17 mouse cellular contexts compared by ENCODE assay signal in the genomic region with DNA sequence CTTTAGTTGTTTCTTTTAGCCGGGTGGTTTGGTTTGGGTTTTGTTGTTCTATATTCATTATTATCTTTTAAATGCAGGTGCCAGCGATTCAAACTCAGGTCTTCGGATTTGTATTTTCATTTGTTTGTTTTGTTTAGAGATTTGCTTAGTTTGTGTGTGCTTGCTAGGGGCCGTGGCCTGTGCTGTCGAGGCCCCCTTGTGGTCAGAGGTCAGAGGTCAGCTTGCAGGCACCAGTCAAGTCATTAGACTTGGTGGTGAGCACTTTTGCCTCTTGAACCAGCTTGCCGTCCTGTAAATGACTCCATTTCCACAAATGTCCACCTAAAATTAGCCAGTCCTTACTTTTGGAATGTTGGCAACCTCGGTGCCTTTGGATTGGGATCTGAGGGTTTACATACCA. TPM values are rescaled to one million over a fixed set of nuclear protein-coding genes. Genes with fewer than 3 reads are reported as not detected.
DNase-seq lines count a peak whose midpoint lies in the region; ATAC-seq lines count a peak whose summit lies in the region.
"Had no signal": no experiment of that assay in that cellular context is flagged by ENCODE, and none has a peak within 500 bp of the region (broad histone marks: within the 10 kb centered on the region; RNA-seq: fewer than 3 reads in every experiment).

No protein-coding gene starts in this region.

- H3K36me3 ChIP-seq in limb, embryonic 13.5 days, result peaks cover 97% of the 10 kb centered on the region
- H3K36me3 ChIP-seq in limb, embryonic 10.5 days, result peaks cover 98% of the 10 kb centered on the region
- H3K36me3 ChIP-seq in hindbrain, embryonic 14.5 days (replicated peaks; ENCODE audit: control insufficient read depth, insufficient read depth), result peaks cover 21% of the 10 kb centered on the region
- H3K36me3 ChIP-seq: neural tube, embryonic 15.5 days had no signal

- H3K4me1 ChIP-seq in limb, embryonic 13.5 days, result peaks cover 21% of the 10 kb centered on the region
- H3K4me1 ChIP-seq in limb, embryonic 10.5 days, result peaks cover 18% of the 10 kb centered on the region
- no peaks in the 10 kb centered on the region for H3K4me1 ChIP-seq in hindbrain, embryonic 14.5 days (replicated peaks; ENCODE audit: control insufficient read depth, insufficient read depth, low read length)
- H3K4me1 ChIP-seq: forebrain, embryonic 13.5 days; neural tube, embryonic 15.5 days had no signal

- no peak overlapping the region for H3K27ac ChIP-seq in limb, embryonic 13.5 days
- H3K27ac ChIP-seq in limb, embryonic 10.5 days, result no peak overlapping the region
- no peak overlapping the region for H3K27ac ChIP-seq in hindbrain, embryonic 14.5 days
- H3K27ac ChIP-seq: embryonic facial prominence, embryonic 13.5 days; forebrain, embryonic 13.5 days; heart, embryonic 13.5 days; hindbrain, embryonic 12.5 days; limb, embryonic 12.5 days; neural tube, embryonic 15.5 days had no signal

- H3K4me2 ChIP-seq in limb, embryonic 13.5 days (replicated peaks), result no peak overlapping the region
- no peak overlapping the region for H3K4me2 ChIP-seq in hindbrain, embryonic 14.5 days (replicated peaks)
- H3K4me2 ChIP-seq: embryonic facial prominence, embryonic 13.5 days; forebrain, embryonic 13.5 days; heart, embryonic 13.5 days; hindbrain, embryonic 12.5 days; limb, embryonic 12.5 days; neural tube, embryonic 15.5 days had no signal

- no peak overlapping the region for H3K4me3 ChIP-seq in limb, embryonic 13.5 days
- no peak overlapping the region for H3K4me3 ChIP-seq in limb, embryonic 10.5 days
- H3K4me3 ChIP-seq in hindbrain, embryonic 14.5 days (replicated peaks; ENCODE audit: low read length), result no peak overlapping the region
- H3K4me3 ChIP-seq: embryonic facial prominence, embryonic 13.5 days; forebrain, embryonic 13.5 days; heart, embryonic 13.5 days; hindbrain, embryonic 12.5 days; limb, embryonic 12.5 days; neural tube, embryonic 15.5 days had no signal

- no peak for ATAC-seq in CD4-positive, CD25-positive, alpha-beta regulatory T cell, adult 4 months
- ATAC-seq in limb, embryonic 13.5 days (ENCODE audit: low FRiP score, low read depth), result no peak
- ATAC-seq in hindbrain, embryonic 14.5 days (ENCODE audit: low FRiP score), result no peak
- ATAC-seq: forebrain, embryonic 13.5 days had no signal

- WGBS in limb, embryonic 13.5 days, result 43% methylated on average over 7 of the region's 7 CpGs
- 41% methylated on average over 7 of the region's 7 CpGs for WGBS in limb, embryonic 10.5 days
- WGBS in hindbrain, embryonic 14.5 days, result 47% methylated on average over 7 of the region's 7 CpGs

- H3K9me3 ChIP-seq in limb, embryonic 13.5 days, result no peaks in the 10 kb centered on the region
- H3K9me3 ChIP-seq in limb, embryonic 10.5 days (replicated peaks), result no peaks in the 10 kb centered on the region
- H3K9me3 ChIP-seq in hindbrain, embryonic 14.5 days (ENCODE audit: control insufficient read depth, low read length), result no peaks in the 10 kb centered on the region
- H3K9me3 ChIP-seq: embryonic facial prominence, embryonic 13.5 days; forebrain, embryonic 13.5 days; heart, embryonic 13.5 days; hindbrain, embryonic 12.5 days; limb, embryonic 12.5 days; neural tube, embryonic 15.5 days had no signal

- peak; percentile 21 for DNase-seq in CD4-positive, CD25-positive, alpha-beta regulatory T cell, adult 2 months (ENCODE audit: low read depth, low spot score)
- no peak for DNase-seq in limb, embryonic 10.5 days (ENCODE audit: low spot score)
- DNase-seq in A20 (ENCODE audit: low read depth, low spot score), result peak; percentile 20
- peak; percentile 32 for DNase-seq in embryo, embryonic 11 days
- DNase-seq in hindbrain, embryonic 14.5 days (ENCODE audit: low spot score), result no peak
- DNase-seq in ovary, postnatal 36 days (ENCODE audit: low spot score), result no peak
- DNase-seq: cerebellum, adult 9-11 months; kidney, adult 18-20 months; right cerebral cortex, postnatal 14 days had no signal

- H3K9ac ChIP-seq in limb, embryonic 13.5 days, result 0 out of 2 replicates have a peak overlapping the region, but pooled peaks have one; percentile 25
- H3K9ac ChIP-seq in hindbrain, embryonic 14.5 days, result no peak overlapping the region
- H3K9ac ChIP-seq: embryonic facial prominence, embryonic 13.5 days; forebrain, embryonic 13.5 days; heart, embryonic 13.5 days; hindbrain, embryonic 12.5 days; limb, embryonic 12.5 days; neural tube, embryonic 15.5 days had no signal

- H3K27me3 ChIP-seq in limb, embryonic 13.5 days, result no peaks in the 10 kb centered on the region
- no peaks in the 10 kb centered on the region for H3K27me3 ChIP-seq in limb, embryonic 10.5 days (ENCODE audit: low read depth, poor library complexity, severe bottlenecking)
- H3K27me3 ChIP-seq in hindbrain, embryonic 14.5 days (ENCODE audit: control insufficient read depth, insufficient read depth, low read length), result no peaks in the 10 kb centered on the region
- H3K27me3 ChIP-seq: embryonic facial prominence, embryonic 13.5 days; forebrain, embryonic 13.5 days; heart, embryonic 13.5 days; hindbrain, embryonic 12.5 days; limb, embryonic 12.5 days; neural tube, embryonic 15.5 days had no signal

RNA-seq across cellular contexts. Expression of a gene that starts 8.5 kb away (rescaled TPM):
- polyA plus RNA-seq in CD4-positive, CD25-positive, alpha-beta regulatory T cell, adult 4 months (2017; shearing (Covaris generic)), result not detected
- polyA plus RNA-seq in limb, embryonic 13.5 days (2015; fragmentation: Nextera tagmentation; extraction: Ambion mirVana), result 76.5 and 82.3 TPM in 2 replicates
- 66.3 and 81.0 TPM in 2 replicates for polyA plus RNA-seq in limb, embryonic 10.5 days (2016; fragmentation: Nextera tagmentation; extraction: Ambion mirVana)
- 8.7 and 9.0 TPM in 2 replicates for polyA plus RNA-seq in hindbrain, embryonic 14.5 days (2014; fragmentation: Nextera tagmentation; extraction: Ambion mirVana)

RNA-seq across cellular contexts. Expression of a gene that starts 25.0 kb away (rescaled TPM):
- 10 to 100 TPM in 1 of 2 experiments, 1 to 10 TPM in 1; 9.2 to 16.7 TPM for polyA plus RNA-seq in CD4-positive, CD25-positive, alpha-beta regulatory T cell, adult 4 months (2017; shearing (Covaris generic))
- polyA plus RNA-seq in limb, embryonic 13.5 days (2015; fragmentation: Nextera tagmentation; extraction: Ambion mirVana), result 17.2 and 17.9 TPM in 2 replicates
- polyA plus RNA-seq in limb, embryonic 10.5 days (2016; fragmentation: Nextera tagmentation; extraction: Ambion mirVana), result 10.4 and 10.6 TPM in 2 replicates
- 14.9 and 17.6 TPM in 2 replicates for polyA plus RNA-seq in hindbrain, embryonic 14.5 days (2014; fragmentation: Nextera tagmentation; extraction: Ambion mirVana)

RNA-seq across cellular contexts. Expression of a gene that starts 44.2 kb away (rescaled TPM):
- polyA plus RNA-seq in CD4-positive, CD25-positive, alpha-beta regulatory T cell, adult 4 months (2017; shearing (Covaris generic)), result 1 to 10 TPM; 1.0 to 1.7 TPM
- 104 and 107 TPM in 2 replicates for polyA plus RNA-seq in limb, embryonic 13.5 days (2015; fragmentation: Nextera tagmentation; extraction: Ambion mirVana)
- 73.4 and 75.9 TPM in 2 replicates for polyA plus RNA-seq in limb, embryonic 10.5 days (2016; fragmentation: Nextera tagmentation; extraction: Ambion mirVana)
- polyA plus RNA-seq in hindbrain, embryonic 14.5 days (2014; fragmentation: Nextera tagmentation; extraction: Ambion mirVana), result 11.1 and 12.2 TPM in 2 replicates

RNA-seq across cellular contexts. Expression of a gene that starts 50.9 kb away (rescaled TPM):
- 10 to 100 TPM; 60.2 to 63.7 TPM for polyA plus RNA-seq in CD4-positive, CD25-positive, alpha-beta regulatory T cell, adult 4 months (2017; shearing (Covaris generic))
- 141 and 149 TPM in 2 replicates for polyA plus RNA-seq in limb, embryonic 13.5 days (2015; fragmentation: Nextera tagmentation; extraction: Ambion mirVana)
- polyA plus RNA-seq in limb, embryonic 10.5 days (2016; fragmentation: Nextera tagmentation; extraction: Ambion mirVana), result 200 and 201 TPM in 2 replicates
- polyA plus RNA-seq in hindbrain, embryonic 14.5 days (2014; fragmentation: Nextera tagmentation; extraction: Ambion mirVana), result 75.0 and 81.0 TPM in 2 replicates

Comparison
In these comparisons a context has a peak if more than half of its experiments do, and no peak if none do; other contexts are left out.
1. DNase-seq: peak in CD4-positive, CD25-positive, alpha-beta regulatory T cell, adult 2 months (single experiment), A20 (single experiment) and embryo, embryonic 11 days (single experiment); none in limb, embryonic 10.5 days (single experiment), hindbrain, embryonic 14.5 days (single experiment) and ovary, postnatal 36 days (single experiment).